9 mouse cellular contexts compared by ENCODE assay signal in genomic region chr1:23379911-23380740, GRCm38 (mm10). TPM values are rescaled to one million over a fixed set of nuclear protein-coding genes. Genes with fewer than 3 reads are reported as not detected.
DNase-seq lines count a peak whose midpoint lies in the region; ATAC-seq lines count a peak whose summit lies in the region.
"Had no signal": no experiment of that assay in that cellular context is flagged by ENCODE, and none has a peak within 500 bp of the region (broad histone marks: within the 10 kb centered on the region; RNA-seq: fewer than 3 reads in every experiment).

No protein-coding gene starts in this region.

- no peak overlapping the region for H3K27ac ChIP-seq in heart, embryonic 11.5 days (ENCODE audit: low read depth, low read length)
- H3K27ac ChIP-seq: limb, embryonic 15.5 days had no signal

- peaks cover 19% of the 10 kb centered on the region; the same call in 1 of the 2 replicates for H3K4me1 ChIP-seq in heart, embryonic 11.5 days (ENCODE audit: control insufficient read depth, insufficient read depth, low read length)

- no peak overlapping the region for H3K4me3 ChIP-seq in heart, embryonic 11.5 days (ENCODE audit: low read depth, low read length)
- H3K4me3 ChIP-seq: limb, embryonic 15.5 days had no signal

- H3K36me3 ChIP-seq in heart, embryonic 11.5 days (ENCODE audit: control insufficient read depth, insufficient read depth, low read length): no peaks in the 10 kb centered on the region

- 68% methylated on average over 17 of the region's 17 CpGs for WGBS in heart, embryonic 11.5 days (ENCODE audit: insufficient replicate concordance)

- 0 out of 2 replicates have a peak overlapping the region, but pooled peaks have one; percentile 5 for H3K9ac ChIP-seq in heart, embryonic 11.5 days (ENCODE audit: low read depth, low read length)
- H3K9ac ChIP-seq: limb, embryonic 15.5 days had no signal

- no peak for ATAC-seq in heart, embryonic 11.5 days (replicated peaks; ENCODE audit: insufficient number of reproducible peaks, low FRiP score, low TSS enrichment)
- ATAC-seq in megakaryocyte-erythroid progenitor cell, adult 5-6 weeks (replicated peaks; ENCODE audit: low FRiP score, low TSS enrichment, poor library complexity, severe bottlenecking): no peak

- intact Hi-C loops in heart, postnatal 25 days (cut with DNase I): loop anchor here (10.0 kb wide), 2 partner anchors 115 to 195 kb away; no protein-coding TSS in a partner anchor

- peak overlapping the region; percentile 38 for H3K4me2 ChIP-seq in heart, embryonic 11.5 days
- H3K4me2 ChIP-seq: limb, embryonic 15.5 days had no signal

- H3K9me3 ChIP-seq in heart, embryonic 11.5 days (replicated peaks; ENCODE audit: control insufficient read depth, low read length): no peaks in the 10 kb centered on the region
- H3K9me3 ChIP-seq: limb, embryonic 15.5 days had no signal

- DNase-seq in heart, adult 18-20 months: peak; percentile 39 to 66
- no peak for DNase-seq in heart, postnatal 25 days (ENCODE audit: low spot score)
- peak; percentile 81 for DNase-seq in brain, adult 2 months (ENCODE audit: low read depth, low spot score)
- peak; percentile 27 to 35 for DNase-seq in layer of hippocampus, postnatal 36 days
- peak; percentile 36 to 49 for DNase-seq in monocyte, adult 2 months (ENCODE audit: low read depth in 1 of 2, low spot score in 2 of 2)
- no peak for DNase-seq in urinary bladder, adult 2 months (ENCODE audit: low spot score)

- H3K27me3 ChIP-seq in heart, embryonic 11.5 days (ENCODE audit: control insufficient read depth, insufficient read depth, low read length): no peaks in the 10 kb centered on the region
- H3K27me3 ChIP-seq: limb, embryonic 15.5 days had no signal

RNA-seq across cellular contexts. Expression of gene Ogfrl1, which starts 17.4 kb away (rescaled TPM):
- 10 to 100 TPM; 14.1 to 15.5 TPM for total RNA-seq in heart, adult 18-20 months (2021)
- total RNA-seq in heart, postnatal 25 days (2021): 10 to 100 TPM; 15.2 to 17.5 TPM
- polyA plus RNA-seq in heart, embryonic 11.5 days (2014; fragmentation: Nextera tagmentation; extraction: Ambion mirVana): 13.9 and 14.5 TPM in 2 replicates
- 100 to 1,000 TPM; 122 to 155 TPM for total RNA-seq in layer of hippocampus, postnatal 36 days (2021)
- polyA plus RNA-seq in urinary bladder, adult 2 months (2012; rRNA removed): 8.8 and 11.0 TPM in 2 replicates
- 22.1 and 24.1 TPM in 2 replicates for total RNA-seq in megakaryocyte-erythroid progenitor cell, adult 5-6 weeks (2014; fragmentation: Nextera tagmentation)
- total RNA-seq in megakaryocyte-erythroid progenitor cell, adult 5-6 weeks (2017): 20.9 and 31.8 TPM in 2 replicates

Comparison
In these comparisons a context has a peak if more than half of its experiments do, and no peak if none do; other contexts are left out.
1. DNase-seq: peak in heart, adult 18-20 months (2 of 2), brain, adult 2 months (single experiment), layer of hippocampus, postnatal 36 days (2 of 2) and monocyte, adult 2 months (2 of 2); none in heart, postnatal 25 days (single experiment) and urinary bladder, adult 2 months (single experiment).